12 mouse cellular contexts compared by ENCODE assay signal in the genomic region with DNA sequence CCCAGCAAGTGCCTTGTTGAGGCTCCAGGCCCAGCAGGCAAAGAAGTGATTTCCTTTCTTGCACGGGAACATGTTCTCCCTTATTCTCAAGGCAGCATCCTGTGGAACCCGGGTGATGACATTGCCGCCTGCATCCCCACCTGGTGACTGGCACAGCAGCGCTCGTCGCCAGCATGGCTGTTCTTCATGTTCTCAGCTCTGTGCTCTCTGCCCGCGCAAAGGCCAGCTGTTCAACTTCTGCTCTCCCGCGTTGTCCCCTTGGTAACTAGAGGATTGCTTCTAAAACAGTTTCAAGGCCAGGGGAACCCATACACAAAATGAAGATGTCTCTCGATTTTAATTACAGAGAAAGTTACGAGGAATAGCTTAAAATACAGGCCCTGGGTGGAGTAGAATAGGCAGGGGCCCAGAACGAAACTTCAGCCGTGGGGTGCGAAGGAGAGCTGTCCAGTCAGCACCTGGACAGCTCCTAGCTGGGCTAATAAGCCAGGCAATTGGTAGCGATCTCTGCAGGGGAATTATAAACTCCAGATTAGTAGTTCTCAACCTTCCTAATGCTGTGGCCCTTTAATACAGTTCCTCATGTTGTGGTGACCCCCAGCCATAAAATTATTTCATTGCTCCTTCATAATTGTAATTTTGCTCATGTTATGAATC. TPM values are rescaled to one million over a fixed set of nuclear protein-coding genes. Genes with fewer than 3 reads are reported as not detected.
DNase-seq lines count a peak whose midpoint lies in the region; ATAC-seq and TF ChIP-seq lines count a peak whose summit lies in the region.
"Had no signal": no experiment of that assay in that cellular context is flagged by ENCODE, and none has a peak within 500 bp of the region (broad histone marks: within the 10 kb centered on the region; RNA-seq: fewer than 3 reads in every experiment).

No protein-coding gene starts in this region.

- no peak overlapping the region for H3K4me3 ChIP-seq in forebrain, postnatal 0 days (ENCODE audit: low read depth, low read length)
- H3K4me3 ChIP-seq in forebrain, embryonic 10.5 days: no peak overlapping the region
- no peak overlapping the region for H3K4me3 ChIP-seq in lung, postnatal 0 days (ENCODE audit: low read depth, low read length)
- H3K4me3 ChIP-seq: erythroblast, embryonic 14.5 days; heart, embryonic 12.5 days had no signal

- no peak overlapping the region for H3K9ac ChIP-seq in forebrain, postnatal 0 days
- H3K9ac ChIP-seq in lung, postnatal 0 days (replicated peaks; ENCODE audit: low read depth): no peak overlapping the region
- H3K9ac ChIP-seq: heart, embryonic 12.5 days had no signal

- WGBS in forebrain, postnatal 0 days: 36% methylated on average over 16 of the region's 16 CpGs
- WGBS in forebrain, embryonic 10.5 days: 48% methylated on average over 16 of the region's 16 CpGs
- 43% methylated on average over 16 of the region's 16 CpGs for WGBS in lung, postnatal 0 days

- no peak for TF ChIP-seq CTCF in forebrain, postnatal 0 days (IDR thresholded peaks at IDR 0.05; ENCODE audit: low read depth)
- TF ChIP-seq CTCF in lung, postnatal 0 days (IDR thresholded peaks at IDR 0.05): no peak

- DNase-seq in forebrain, postnatal 0 days: peak; percentile 44
- no peak for DNase-seq in forebrain, embryonic 10.5 days (ENCODE audit: extremely low spot score, low spot score)
- DNase-seq in lung, postnatal 0 days (ENCODE audit: low spot score): peak; percentile 56
- DNase-seq in lung, postnatal 25 days (ENCODE audit: low spot score): no peak
- peak; percentile 77 for DNase-seq in embryo, embryonic 11 days
- DNase-seq in mesoderm, embryonic 11.5 days (ENCODE audit: low read depth, low spot score): peak; percentile 59
- DNase-seq in frontal cortex, adult 2 months (ENCODE audit: extremely low spot score in 1 of 2, low spot score in 1 of 2): no peak
- DNase-seq in left cerebral cortex, postnatal 10 days (ENCODE audit: extremely low spot score in 1 of 2, low spot score in 2 of 2): no peak

- H3K9me3 ChIP-seq in forebrain, postnatal 0 days (ENCODE audit: low read length): no peaks in the 10 kb centered on the region
- H3K9me3 ChIP-seq in forebrain, embryonic 10.5 days: no peaks in the 10 kb centered on the region
- H3K9me3 ChIP-seq in lung, postnatal 0 days (ENCODE audit: low read length): no peaks in the 10 kb centered on the region
- H3K9me3 ChIP-seq: heart, embryonic 12.5 days had no signal

- intact Hi-C loops in left cerebral cortex, postnatal 10 days (cut with DNase I): no loop called here

- no peaks in the 10 kb centered on the region; the same call in 1 of the 2 replicates for H3K27me3 ChIP-seq in forebrain, postnatal 0 days (ENCODE audit: insufficient read depth, low read length)
- H3K27me3 ChIP-seq in forebrain, embryonic 10.5 days (ENCODE audit: poor library complexity, severe bottlenecking): peaks cover 19% of the 10 kb centered on the region
- no peaks in the 10 kb centered on the region for H3K27me3 ChIP-seq in lung, postnatal 0 days (replicated peaks; ENCODE audit: insufficient read depth, low read length)

- no peak for TF ChIP-seq EP300 in lung, postnatal 0 days (IDR thresholded peaks at IDR 0.05)

- H3K4me2 ChIP-seq in forebrain, postnatal 0 days (ENCODE audit: low read depth): no peak overlapping the region
- H3K4me2 ChIP-seq in lung, postnatal 0 days (replicated peaks; ENCODE audit: low read depth, low read length): no peak overlapping the region
- H3K4me2 ChIP-seq: heart, embryonic 12.5 days; midbrain, embryonic 11.5 days had no signal

- ATAC-seq in forebrain, postnatal 0 days: peak; percentile 38; the same call in 1 of the 2 replicates
- no peak for ATAC-seq in lung, postnatal 0 days
- ATAC-seq: CD4-positive, CD25-positive, alpha-beta regulatory T cell, adult 4 months had no signal

- H3K27ac ChIP-seq in forebrain, postnatal 0 days (ENCODE audit: low read depth, low read length): no peak overlapping the region
- H3K27ac ChIP-seq in forebrain, embryonic 10.5 days: no peak overlapping the region
- no peak overlapping the region for H3K27ac ChIP-seq in lung, postnatal 0 days (ENCODE audit: low read length)

- peaks cover 9% of the 10 kb centered on the region for H3K4me1 ChIP-seq in forebrain, postnatal 0 days (ENCODE audit: insufficient read depth)
- peaks cover 3% of the 10 kb centered on the region for H3K4me1 ChIP-seq in forebrain, embryonic 10.5 days
- H3K4me1 ChIP-seq in lung, postnatal 0 days (ENCODE audit: insufficient read depth, low read depth, low read length): no peaks in the 10 kb centered on the region

- no peaks in the 10 kb centered on the region for H3K36me3 ChIP-seq in forebrain, postnatal 0 days (ENCODE audit: insufficient read depth)
- H3K36me3 ChIP-seq in forebrain, embryonic 10.5 days (replicated peaks): no peaks in the 10 kb centered on the region
- no peaks in the 10 kb centered on the region for H3K36me3 ChIP-seq in lung, postnatal 0 days (ENCODE audit: insufficient read depth, low read length)
- H3K36me3 ChIP-seq: heart, embryonic 12.5 days had no signal

RNA-seq across cellular contexts. Expression of gene Cacng5, which starts 5.1 kb away (rescaled TPM):
- 10.3 and 14.4 TPM in 2 replicates for total RNA-seq in forebrain, postnatal 0 days (2014; rRNA removed)
- 8.8 and 12.1 TPM in 2 replicates for polyA plus RNA-seq in forebrain, postnatal 0 days (2015; fragmentation: Nextera tagmentation; extraction: Ambion mirVana)
- polyA plus RNA-seq in forebrain, embryonic 10.5 days (2016; fragmentation: Nextera tagmentation; extraction: Ambion mirVana): 0.33 and 0.65 TPM in 2 replicates
- not detected in 2 replicates for polyA plus RNA-seq in lung, postnatal 0 days (2015; fragmentation: Nextera tagmentation; extraction: Ambion mirVana)
- polyA plus RNA-seq in frontal cortex, adult 2 months (2012; rRNA removed): 56.4 and 56.5 TPM in 2 replicates
- 10 to 100 TPM; 22.5 to 22.8 TPM for total RNA-seq in left cerebral cortex, postnatal 10 days (2021)
- polyA plus RNA-seq: CD4-positive, CD25-positive, alpha-beta regulatory T cell, adult 4 months; erythroblast, embryonic 14.5 days; heart, embryonic 12.5 days had no signal

Comparison
In these comparisons a context has a peak if more than half of its experiments do, and no peak if none do; other contexts are left out.
1. DNase-seq: peak in forebrain, postnatal 0 days (single experiment), lung, postnatal 0 days (single experiment), embryo, embryonic 11 days (single experiment) and mesoderm, embryonic 11.5 days (single experiment); none in forebrain, embryonic 10.5 days (single experiment), lung, postnatal 25 days (single experiment), frontal cortex, adult 2 months (0 of 2) and left cerebral cortex, postnatal 10 days (0 of 2).